In genomic region chr16:20610501-20611356, GRCm38 (mm10) we compare ENCODE assay signal across 8 mouse cellular contexts. TPM values are rescaled to one million over a fixed set of nuclear protein-coding genes. Genes with fewer than 3 reads are reported as not detected.
DNase-seq lines count a peak whose midpoint lies in the region; ATAC-seq and TF ChIP-seq lines count a peak whose summit lies in the region.

No protein-coding gene starts in this region.

- peak overlapping the region; percentile 85 for H3K4me2 ChIP-seq in forebrain, embryonic 12.5 days

- no peaks in the 10 kb centered on the region for H3K27me3 ChIP-seq in MEL (ENCODE audit: control insufficient read depth in 1 of 2, insufficient read depth in 2 of 2, low read length in 2 of 2)
- H3K27me3 ChIP-seq in forebrain, embryonic 12.5 days: no peaks in the 10 kb centered on the region

- no peak; a peak in 1 of 4 replicates for TF ChIP-seq EP300 in MEL (IDR thresholded peaks at IDR 0.05; ENCODE audit: low read depth in 1 of 2, low read length in 2 of 2)

- ATAC-seq in forebrain, embryonic 12.5 days (ENCODE audit: low FRiP score): peak; percentile 62

- H3K4me3 ChIP-seq in MEL (ENCODE audit: control insufficient read depth in 1 of 2, insufficient read depth in 1 of 2, low read depth in 2 of 2, low read length in 2 of 2): peak overlapping the region; percentile 91 to 95
- peak overlapping the region; percentile 84 for H3K4me3 ChIP-seq in forebrain, embryonic 12.5 days (replicated peaks)
- peak overlapping the region; percentile 85 for H3K4me3 ChIP-seq in layer of hippocampus, adult 2 months

- no peaks in the 10 kb centered on the region for H3K9me3 ChIP-seq in MEL (replicated peaks; ENCODE audit: insufficient read depth, low read length)
- H3K9me3 ChIP-seq in forebrain, embryonic 12.5 days: no peaks in the 10 kb centered on the region

- TF ChIP-seq RAD21 in MEL (IDR thresholded peaks at IDR 0.05; ENCODE audit: low read depth, low read length): no peak

- under 1% methylated on average over 28 of the region's 28 CpGs for WGBS in forebrain, embryonic 12.5 days

- H3K27ac ChIP-seq in MEL (ENCODE audit: control insufficient read depth, low read depth, low read length): peak overlapping the region; percentile 90
- peak overlapping the region; percentile 92 for H3K27ac ChIP-seq in forebrain, embryonic 12.5 days
- peak overlapping the region; percentile 93 for H3K27ac ChIP-seq in layer of hippocampus, adult 2 months

- H3K79me2 ChIP-seq in MEL (ENCODE audit: control insufficient read depth, insufficient read depth, low read length, poor library complexity): peaks cover 24% of the 10 kb centered on the region

- peaks cover 0 to 10% of the 10 kb centered on the region in 2 experiments; a peak in 2 of 4 replicates for H3K36me3 ChIP-seq in MEL (ENCODE audit: control insufficient read depth in 1 of 2, insufficient read depth in 2 of 2, low read length in 2 of 2)
- peaks cover 26% of the 10 kb centered on the region for H3K36me3 ChIP-seq in forebrain, embryonic 12.5 days (replicated peaks)

- H3K9ac ChIP-seq in MEL (ENCODE audit: control insufficient read depth, low read depth, low read length, poor library complexity, severe bottlenecking): peak overlapping the region; percentile 99
- H3K9ac ChIP-seq in forebrain, embryonic 12.5 days: peak overlapping the region; percentile 88

- DNase-seq in MEL (ENCODE audit: low read depth, low spot score): peak; percentile 96
- peak; percentile 84 for DNase-seq in c-Kit-positive CD71-positive TER-119-positive erythroid progenitor cells, embryonic 14.5 days (ENCODE audit: low spot score)
- peak; percentile 33 for DNase-seq in heart, postnatal 25 days (ENCODE audit: low spot score)
- peak; percentile 65 to 76 for DNase-seq in layer of hippocampus, adult 2 months (ENCODE audit: low spot score in 2 of 2)
- peak; percentile 85 for DNase-seq in lung, postnatal 10 days
- peak; percentile 75 for DNase-seq in ovary, postnatal 14 days (ENCODE audit: low spot score)
- peak; percentile 44 to 70 for DNase-seq in thymus, postnatal 10 days (ENCODE audit: low spot score in 2 of 2)

- TF ChIP-seq CTCF in MEL (IDR thresholded peaks at IDR 0.05 in 2 of 3, conservative IDR thresholded peaks at IDR 0.05 in 1 of 3; ENCODE audit: control insufficient read depth in 1 of 3, insufficient read depth in 1 of 3, low read depth in 2 of 3, low read length in 3 of 3, poor library complexity in 1 of 3, severe bottlenecking in 1 of 3): no peak
- TF ChIP-seq CTCF in layer of hippocampus, adult 2 months (conservative IDR thresholded peaks at IDR 0.05): no peak

- H3K4me1 ChIP-seq in MEL (ENCODE audit: control insufficient read depth in 1 of 2, insufficient read depth in 2 of 2, low read length in 2 of 2): no peaks in the 10 kb centered on the region; a peak in 1 of 4 replicates
- peaks cover 25% of the 10 kb centered on the region for H3K4me1 ChIP-seq in forebrain, embryonic 12.5 days

- peak; percentile 92 to 100 for TF ChIP-seq POLR2A in MEL (IDR thresholded peaks at IDR 0.05; ENCODE audit: control insufficient read depth in 1 of 2, insufficient read depth in 1 of 2, low read depth in 1 of 2, low read length in 2 of 2, poor library complexity in 1 of 2)

- intact Hi-C loops in heart, postnatal 25 days (cut with DNase I): loop anchor here (2.0 to 10.0 kb wide), 3 partner anchors 40 to 186 kb away; partner anchors contain the start of genes Abcc5, Dvl3 and Psmd2

TF ChIP-seq in MEL, 35 proteins besides CTCF, POLR2A, EP300 and RAD21 (continues in another document):
- TF ChIP-seq E2F4 (IDR thresholded peaks at IDR 0.05; ENCODE audit: borderline replicate concordance, low read depth, low read length) (peak; percentile 86), MXI1 (IDR thresholded peaks at IDR 0.05; ENCODE audit: low read depth, low read length) (peak; percentile 98), NELFE (IDR thresholded peaks at IDR 0.05; ENCODE audit: low read depth, low read length) (peak; percentile 96), MYB (IDR thresholded peaks at IDR 0.05; ENCODE audit: low read depth, low read length) (0 out of 2 replicates have a peak, but pooled peaks have one; percentile 37), POLR2AphosphoS5 (IDR thresholded peaks at IDR 0.05; ENCODE audit: borderline replicate concordance, low read depth, low read length) (no peak), KAT2A (conservative IDR thresholded peaks at IDR 0.05; ENCODE audit: low read depth, low read length) (peak; percentile 66), ZKSCAN1 (IDR thresholded peaks at IDR 0.05; ENCODE audit: low read depth, low read length) (no peak), MAFK (IDR thresholded peaks at IDR 0.05; ENCODE audit: borderline replicate concordance, low read depth, low read length) (no peak), USF1 (IDR thresholded peaks at IDR 0.05; ENCODE audit: low read depth, low read length) (0 out of 2 replicates have a peak, but pooled peaks have one; percentile 18), ZC3H11A (IDR thresholded peaks at IDR 0.05; ENCODE audit: low read depth, low read length) (no peak), GATA1 (IDR thresholded peaks at IDR 0.05; ENCODE audit: low read depth, low read length) (no peak), CHD1 (IDR thresholded peaks at IDR 0.05; ENCODE audit: low read depth, low read length) (no peak), GABPA (IDR thresholded peaks at IDR 0.05; ENCODE audit: low read depth, low read length) (no peak), SMC3 (IDR thresholded peaks at IDR 0.05; ENCODE audit: low read depth, low read length) (peak; percentile 27; the same call in 1 of the 2 replicates), MAZ (IDR thresholded peaks at IDR 0.05; ENCODE audit: low read depth, low read length) (peak; percentile 85), JUND (IDR thresholded peaks at IDR 0.05; ENCODE audit: low read depth, low read length) (no peak), HCFC1 (IDR thresholded peaks at IDR 0.05; ENCODE audit: low read depth, low read length) (peak; percentile 89), MAX (IDR thresholded peaks at IDR 0.05; ENCODE audit: low read length) (peak; percentile 95), RCOR1 (IDR thresholded peaks at IDR 0.05; ENCODE audit: low read depth, low read length) (peak; percentile 61), NRF1 (IDR thresholded peaks at IDR 0.05; ENCODE audit: insufficient read depth, low read depth, low read length, poor library complexity, severe bottlenecking) (0 out of 2 replicates have a peak, but pooled peaks have one; percentile 37), ZNF384 (IDR thresholded peaks at IDR 0.05; ENCODE audit: low read depth, low read length) (0 out of 2 replicates have a peak, but pooled peaks have one; percentile 15), USF2 (IDR thresholded peaks at IDR 0.05; ENCODE audit: borderline replicate concordance in 1 of 2, insufficient read depth in 1 of 2, low read depth in 1 of 2, low read length in 2 of 2) (no peak), ELF1 (IDR thresholded peaks at IDR 0.05; ENCODE audit: low read depth, low read length) (peak; percentile 77), CHD2 (IDR thresholded peaks at IDR 0.05; ENCODE audit: low read length) (no peak), SIN3A (IDR thresholded peaks at IDR 0.05; ENCODE audit: low read length) (peak; percentile 97), TBP (IDR thresholded peaks at IDR 0.05; ENCODE audit: low read depth, low read length) (peak; percentile 97), TCF12 (IDR thresholded peaks at IDR 0.05; ENCODE audit: low read depth, low read length) (peak; percentile 92), MEF2A (IDR thresholded peaks at IDR 0.05; ENCODE audit: extremely low read depth, insufficient replicate concordance, low read depth, low read length, poor library complexity, severe bottlenecking) (0 out of 2 replicates have a peak, but pooled peaks have one; percentile 11), TAL1 (IDR thresholded peaks at IDR 0.05; ENCODE audit: low read length) (no peak)

RNA-seq across cellular contexts. Expression of gene Eef1akmt4, which starts 0.7 kb away (rescaled TPM):
- total RNA-seq in MEL (2012; rRNA removed): 38.6 and 52.2 TPM in 2 replicates
- 10 to 100 TPM in 1 of 2 experiments, not detected in 1; 37.1 TPM for polyA plus RNA-seq in MEL (2012; ENCODE audit: insufficient read depth in 1 of 2, insufficient read length in 2 of 2, low read depth in 1 of 2, low replicate concordance in 2 of 2, missing spikeins in 1 of 2)
- 18.9 and 22.5 TPM in 2 replicates for polyA plus RNA-seq in forebrain, embryonic 12.5 days (2016; fragmentation: Nextera tagmentation; extraction: Ambion mirVana)
- 1 to 10 TPM; 5.6 to 6.4 TPM for total RNA-seq in heart, postnatal 25 days (2021)
- total RNA-seq in layer of hippocampus, adult 2 months (2021): 1 to 10 TPM; 2.4 to 3.2 TPM

RNA-seq across cellular contexts. Expression of gene Gm49333, which starts 0.7 kb away (rescaled TPM):
- not detected in 2 replicates for total RNA-seq in MEL (2012; rRNA removed)
- polyA plus RNA-seq in MEL (2012; ENCODE audit: insufficient read depth in 1 of 2, insufficient read length in 2 of 2, low read depth in 1 of 2, low replicate concordance in 2 of 2, missing spikeins in 1 of 2): not detected
- polyA plus RNA-seq in forebrain, embryonic 12.5 days (2016; fragmentation: Nextera tagmentation; extraction: Ambion mirVana): not detected in 2 replicates
- total RNA-seq in heart, postnatal 25 days (2021): under 1 TPM in 1 of 2 experiments, not detected in 1; 0.16 TPM
- not detected for total RNA-seq in layer of hippocampus, adult 2 months (2021)

RNA-seq across cellular contexts. Expression of gene Alg3, which starts 0.8 kb away (rescaled TPM):
- total RNA-seq in MEL (2012; rRNA removed): 22.2 and 25.6 TPM in 2 replicates
- 100 to 1,000 TPM in 1 of 2 experiments, 10 to 100 TPM in 1; 67.6 to 218 TPM for polyA plus RNA-seq in MEL (2012; ENCODE audit: insufficient read depth in 1 of 2, insufficient read length in 2 of 2, low read depth in 1 of 2, low replicate concordance in 2 of 2, missing spikeins in 1 of 2)
- polyA plus RNA-seq in forebrain, embryonic 12.5 days (2016; fragmentation: Nextera tagmentation; extraction: Ambion mirVana): 40.1 and 41.5 TPM in 2 replicates
- total RNA-seq in heart, postnatal 25 days (2021): 10 to 100 TPM; 11.5 to 12.1 TPM
- total RNA-seq in layer of hippocampus, adult 2 months (2021): 10 to 100 TPM in 1 of 2 experiments, 1 to 10 TPM in 1; 9.7 to 15.4 TPM

RNA-seq across cellular contexts. Expression of gene Camk2n2, which starts 10.4 kb away (rescaled TPM):
- total RNA-seq in MEL (2012; rRNA removed): 0.23 and 0.65 TPM in 2 replicates
- polyA plus RNA-seq in MEL (2012; ENCODE audit: insufficient read depth in 1 of 2, insufficient read length in 2 of 2, low read depth in 1 of 2, low replicate concordance in 2 of 2, missing spikeins in 1 of 2): 1 to 10 TPM in 1 of 2 experiments, not detected in 1; 4.3 TPM
- polyA plus RNA-seq in forebrain, embryonic 12.5 days (2016; fragmentation: Nextera tagmentation; extraction: Ambion mirVana): 7.4 and 7.9 TPM in 2 replicates
- total RNA-seq in heart, postnatal 25 days (2021): under 1 TPM; 0.65 to 0.73 TPM
- 10 to 100 TPM; 69.1 to 84.4 TPM for total RNA-seq in layer of hippocampus, adult 2 months (2021)

RNA-seq across cellular contexts. Expression of gene Ece2, which starts 18.9 kb away (rescaled TPM):
- 4.9 and 5.0 TPM in 2 replicates for total RNA-seq in MEL (2012; rRNA removed)
- 1 to 10 TPM in 1 of 2 experiments, not detected in 1; 7.4 TPM for polyA plus RNA-seq in MEL (2012; ENCODE audit: insufficient read depth in 1 of 2, insufficient read length in 2 of 2, low read depth in 1 of 2, low replicate concordance in 2 of 2, missing spikeins in 1 of 2)
- polyA plus RNA-seq in forebrain, embryonic 12.5 days (2016; fragmentation: Nextera tagmentation; extraction: Ambion mirVana): 7.2 and 8.5 TPM in 2 replicates
- under 1 TPM; 0.56 to 0.57 TPM for total RNA-seq in heart, postnatal 25 days (2021)
- total RNA-seq in layer of hippocampus, adult 2 months (2021): 10 to 100 TPM; 34.4 to 36.1 TPM

Comparison
In these comparisons a context has a peak if more than half of its experiments do, and no peak if none do; other contexts are left out.
1. Peak in every context shown above with its lines: DNase-seq, ATAC-seq, H3K4me3 ChIP-seq and H3K27ac ChIP-seq.
2. DNase-seq: peak in every context shown above with its lines; median percentile 96 in MEL; 85 in lung, postnatal 10 days; 84 in c-Kit-positive CD71-positive TER-119-positive erythroid progenitor cells, embryonic 14.5 days; 75 in ovary, postnatal 14 days; 70 in layer of hippocampus, adult 2 months; 57 in thymus, postnatal 10 days; 33 in heart, postnatal 25 days.